Mouse (Mus musculus) CH12.LX (cell line): ENCODE data around the gene Ackr4.

ENCODE experiments used
- CHD2 ChIP-seq: IDR thresholded peaks from 2 replicates; pipeline ENCODE4 v1.6.1; 2011; ENCODE audit warnings: low read length, improper control_type of control experiment
- CTCF ChIP-seq, 2 experiments: IDR thresholded peaks in 1 of 2; conservative IDR thresholded peaks in 1 of 2; 2 replicates each; pipeline ENCODE4 v1.5.1; 2011 to 2012; ENCODE audit warnings: low read depth in 2 of 2, low read length in 2 of 2, improper control_type of control experiment in 1 of 2, inconsistent platforms in 1 of 2, mild to moderate bottlenecking in 1 of 2, moderate library complexity in 1 of 2
- EP300 ChIP-seq: IDR thresholded peaks from 2 replicates; pipeline ENCODE4 v1.6.1; 2011; ENCODE audit warnings: low read length, improper control_type of control experiment
- JUND ChIP-seq: conservative IDR thresholded peaks from 2 replicates; pipeline ENCODE4 v1.6.1; 2011; ENCODE audit warnings: low read depth, low read length, improper control_type of control experiment
- MAFK ChIP-seq: IDR thresholded peaks from 2 replicates; pipeline ENCODE4 v1.6.1; 2011; ENCODE audit warnings: low read length, improper control_type of control experiment; ENCODE audit not compliant: insufficient replicate concordance
- POLR2A ChIP-seq: IDR thresholded peaks from 2 replicates; pipeline ENCODE4 v1.6.1; 2011; ENCODE audit warnings: low read depth, mild to moderate bottlenecking, improper control_type of control experiment, low read length
- POLR2AphosphoS2 ChIP-seq: IDR thresholded peaks from 2 replicates; pipeline ENCODE4 v1.6.1; 2011; ENCODE audit warnings: low read depth, low read length, improper control_type of control experiment
- RAD21 ChIP-seq: IDR thresholded peaks from 2 replicates; pipeline ENCODE4 v1.6.1; 2011; ENCODE audit warnings: low read depth, mild to moderate bottlenecking, low read length, improper control_type of control experiment, moderate library complexity
- RCOR1 ChIP-seq: conservative IDR thresholded peaks from 2 replicates; pipeline ENCODE4 v1.6.1; 2012; ENCODE audit warnings: low read depth, mild to moderate bottlenecking, inconsistent platforms, low read length, improper control_type of control experiment
- TCF12 ChIP-seq: IDR thresholded peaks from 2 replicates; pipeline ENCODE4 v1.6.1; 2014; ENCODE audit warnings: low read depth, mild to moderate bottlenecking, inconsistent platforms, low read length, improper control_type of control experiment
- USF2 ChIP-seq: conservative IDR thresholded peaks from 2 replicates; pipeline ENCODE4 v1.6.1; 2011; ENCODE audit warnings: low read depth, low read length, improper control_type of control experiment
- ZNF384 ChIP-seq: IDR thresholded peaks from 2 replicates; pipeline ENCODE4 v1.6.1; 2012; ENCODE audit warnings: low read depth, low read length, improper control_type of control experiment, inconsistent platforms

- no peak for TF ChIP-seq JUND
- peak; percentile 67 to 79 for TF ChIP-seq CTCF (conservative IDR thresholded peaks at IDR 0.05 in 1 of 2, IDR thresholded peaks at IDR 0.05 in 1 of 2; ENCODE audit: low read depth in 2 of 2, low read length in 2 of 2)
- no peak for TF ChIP-seq TCF12
- TF ChIP-seq MAFK = peak; percentile 81
- no peak for TF ChIP-seq POLR2A
- TF ChIP-seq EP300 = no peak
- no peak for TF ChIP-seq CHD2
- peak; percentile 58 for TF ChIP-seq RAD21
- no peak for TF ChIP-seq ZNF384
- no peak for TF ChIP-seq POLR2AphosphoS2
- no peak for TF ChIP-seq RCOR1
- no peak for TF ChIP-seq USF2
Observed at GRCm38 (mm10) chr9:104079379-104079778, 47.4 kb downstream of the Ackr4 start.
